Comparison of ENCODE assay signal across 9 mouse cellular contexts in genomic region chr6:136466956-136467750, GRCm38 (mm10). TPM values are rescaled to one million over a fixed set of nuclear protein-coding genes. Genes with fewer than 3 reads are reported as not detected.
DNase-seq lines count a peak whose midpoint lies in the region; ATAC-seq and TF ChIP-seq lines count a peak whose summit lies in the region.
"Had no signal": no experiment of that assay in that cellular context is flagged by ENCODE, and none has a peak within 500 bp of the region (broad histone marks: within the 10 kb centered on the region; RNA-seq: fewer than 3 reads in every experiment).

No protein-coding gene starts in this region.

- H3K4me1 ChIP-seq in CH12.LX (ENCODE audit: control insufficient read depth in 1 of 2, insufficient read depth in 2 of 2) = peaks cover 13 to 72% of the 10 kb centered on the region in 2 experiments
- H3K4me1 ChIP-seq in forebrain, embryonic 12.5 days = peaks cover 44% of the 10 kb centered on the region
- peaks cover 24% of the 10 kb centered on the region for H3K4me1 ChIP-seq in heart, postnatal 0 days (ENCODE audit: control insufficient read depth, insufficient read depth)
- peaks cover 36% of the 10 kb centered on the region for H3K4me1 ChIP-seq in lung, adult 2 months (ENCODE audit: control insufficient read depth, insufficient read depth, low read length)
- H3K4me1 ChIP-seq in neural tube, embryonic 15.5 days = peaks cover 39% of the 10 kb centered on the region
- H3K4me1 ChIP-seq in testis, adult 2 months (ENCODE audit: control insufficient read depth, insufficient read depth, low read length) = peaks cover 32% of the 10 kb centered on the region

- peak; percentile 72 for TF ChIP-seq RAD21 in CH12.LX (IDR thresholded peaks at IDR 0.05; ENCODE audit: low read depth, low read length)

- ATAC-seq in forebrain, embryonic 12.5 days (ENCODE audit: low FRiP score) = no peak
- ATAC-seq in heart, postnatal 0 days (ENCODE audit: insufficient read depth, low read depth) = no peak
- no peak for ATAC-seq in neural tube, embryonic 15.5 days (ENCODE audit: low FRiP score)

- H3K27ac ChIP-seq in CH12.LX (ENCODE audit: insufficient read depth, low read depth) = peak overlapping the region; percentile 83; the same call in 1 of the 2 replicates
- H3K27ac ChIP-seq in forebrain, embryonic 12.5 days = peak overlapping the region; percentile 99
- peak overlapping the region; percentile 96 for H3K27ac ChIP-seq in heart, postnatal 0 days (ENCODE audit: low read depth)
- H3K27ac ChIP-seq in neural tube, embryonic 15.5 days (replicated peaks) = peak overlapping the region; percentile 92
- peak overlapping the region; percentile 92 for H3K27ac ChIP-seq in testis, adult 2 months (ENCODE audit: control insufficient read depth, insufficient read depth, low read depth, low read length)

- H3K9me3 ChIP-seq in CH12.LX (replicated peaks; ENCODE audit: low read length) = peaks cover 11% of the 10 kb centered on the region
- H3K9me3 ChIP-seq in forebrain, embryonic 12.5 days = no peaks in the 10 kb centered on the region
- no peaks in the 10 kb centered on the region for H3K9me3 ChIP-seq in heart, postnatal 0 days (replicated peaks; ENCODE audit: control insufficient read depth, low read length)
- no peaks in the 10 kb centered on the region for H3K9me3 ChIP-seq in neural tube, embryonic 15.5 days (replicated peaks)

- dilution Hi-C loops in CH12.LX (cut with MboI; ENCODE audit: extremely low pct_ligation_motif_present, extremely low pct_unique_long_range_greater_than_20kb, low sequenced_read_pairs) = no loop called here

- 56% methylated on average over 14 of the region's 14 CpGs for WGBS in forebrain, embryonic 12.5 days
- WGBS in heart, postnatal 0 days = 53% methylated on average over 14 of the region's 14 CpGs
- 32% methylated on average over 14 of the region's 14 CpGs for WGBS in lung, adult 2 months
- WGBS in neural tube, embryonic 15.5 days = 61% methylated on average over 14 of the region's 14 CpGs

- H3K4me2 ChIP-seq in CH12.LX (ENCODE audit: insufficient read depth, low read depth, poor library complexity, severe bottlenecking) = no peak overlapping the region
- H3K4me2 ChIP-seq in forebrain, embryonic 12.5 days = no peak overlapping the region
- H3K4me2 ChIP-seq in heart, postnatal 0 days (ENCODE audit: low read depth, low read length) = no peak overlapping the region
- no peak overlapping the region for H3K4me2 ChIP-seq in neural tube, embryonic 15.5 days

- TF ChIP-seq CTCF in CH12.LX (conservative IDR thresholded peaks at IDR 0.05 in 1 of 2, IDR thresholded peaks at IDR 0.05 in 1 of 2; ENCODE audit: low read depth in 2 of 2, low read length in 2 of 2) = peak; percentile 61 to 79
- peak; percentile 81 for TF ChIP-seq CTCF in heart, postnatal 0 days (IDR thresholded peaks at IDR 0.05; ENCODE audit: low read depth)
- peak; percentile 85 for TF ChIP-seq CTCF in lung, adult 2 months (IDR thresholded peaks at IDR 0.05; ENCODE audit: insufficient read depth, low read length)
- TF ChIP-seq CTCF in testis, adult 2 months (IDR thresholded peaks at IDR 0.05; ENCODE audit: control insufficient read depth, insufficient read depth, insufficient replicate concordance, low read depth, low read length) = peak; percentile 89; the same call in 1 of the 2 replicates

- H3K27me3 ChIP-seq in CH12.LX (replicated peaks) = no peaks in the 10 kb centered on the region
- H3K27me3 ChIP-seq in forebrain, embryonic 12.5 days = no peaks in the 10 kb centered on the region
- H3K27me3 ChIP-seq in heart, postnatal 0 days (ENCODE audit: control insufficient read depth, insufficient read depth, low read length) = no peaks in the 10 kb centered on the region
- H3K27me3 ChIP-seq in neural tube, embryonic 15.5 days (replicated peaks) = no peaks in the 10 kb centered on the region
- no peaks in the 10 kb centered on the region for H3K27me3 ChIP-seq in testis, adult 2 months (ENCODE audit: control insufficient read depth, insufficient read depth, low read length)

- peak; percentile 86 for DNase-seq in CH12.LX (ENCODE audit: extremely low read depth)
- DNase-seq in c-Kit-negative CD71-positive TER-119-positive erythroid progenitor cells, embryonic 14.5 days (ENCODE audit: low read depth, low spot score) = peak; percentile 93
- DNase-seq in heart, postnatal 0 days (ENCODE audit: low spot score) = peak; percentile 83
- peak; percentile 76 to 89 for DNase-seq in layer of hippocampus, adult 18-20 months (ENCODE audit: low spot score in 2 of 2)
- peak; percentile 82 for DNase-seq in lung, adult 2 months

- no peak for TF ChIP-seq EP300 in CH12.LX (IDR thresholded peaks at IDR 0.05; ENCODE audit: low read length)
- TF ChIP-seq EP300 in heart, postnatal 0 days (IDR thresholded peaks at IDR 0.05; ENCODE audit: low read depth) = no peak

- H3K4me3 ChIP-seq in CH12.LX (replicated peaks in 1 of 3; ENCODE audit: low read depth in 2 of 3, low read length in 2 of 3, poor library complexity in 1 of 3) = no peak overlapping the region
- H3K4me3 ChIP-seq in forebrain, embryonic 12.5 days (replicated peaks) = no peak overlapping the region
- no peak overlapping the region for H3K4me3 ChIP-seq in heart, postnatal 0 days (ENCODE audit: low read depth, low read length)
- no peak overlapping the region for H3K4me3 ChIP-seq in lung, adult 2 months (replicated peaks; ENCODE audit: extremely low read depth, low read depth, low read length)
- no peak overlapping the region for H3K4me3 ChIP-seq in neural tube, embryonic 15.5 days (replicated peaks)
- no peak overlapping the region for H3K4me3 ChIP-seq in testis, adult 2 months (ENCODE audit: control insufficient read depth, low read depth, low read length)

- peaks cover 0 to 6% of the 10 kb centered on the region in 2 experiments for H3K36me3 ChIP-seq in CH12.LX (replicated peaks in 1 of 2; ENCODE audit: control insufficient read depth in 1 of 2, insufficient read depth in 1 of 2, low read length in 1 of 2)
- H3K36me3 ChIP-seq in forebrain, embryonic 12.5 days (replicated peaks) = no peaks in the 10 kb centered on the region
- H3K36me3 ChIP-seq in heart, postnatal 0 days (replicated peaks; ENCODE audit: control insufficient read depth, insufficient read depth, low read length) = no peaks in the 10 kb centered on the region
- H3K36me3 ChIP-seq in neural tube, embryonic 15.5 days = no peaks in the 10 kb centered on the region
- no peaks in the 10 kb centered on the region for H3K36me3 ChIP-seq in testis, adult 2 months (ENCODE audit: control insufficient read depth, insufficient read depth, low read length)

- no peaks in the 10 kb centered on the region for H3K79me2 ChIP-seq in CH12.LX (replicated peaks; ENCODE audit: control insufficient read depth, extremely low read depth, insufficient read depth, poor library complexity, severe bottlenecking)

- in situ Hi-C loops in CH12.LX (cut with MboI; ENCODE audit: low pct_ligation_motif_present, low pct_unique_long_range_greater_than_20kb, low sequenced_read_pairs) = loop anchor here (5.0 kb wide), 1 partner anchor 65 kb away; no protein-coding TSS in a partner anchor

- no peak for TF ChIP-seq POLR2A in CH12.LX (IDR thresholded peaks at IDR 0.05; ENCODE audit: low read depth, low read length)
- TF ChIP-seq POLR2A in lung, adult 2 months (IDR thresholded peaks at IDR 0.05; ENCODE audit: borderline replicate concordance, extremely low read depth, low read depth, low read length) = no peak; the same call in 1 of the 2 replicates
- no peak for TF ChIP-seq POLR2A in testis, adult 2 months (IDR thresholded peaks at IDR 0.05; ENCODE audit: control insufficient read depth, low read depth, low read length)

- no peak overlapping the region for H3K9ac ChIP-seq in CH12.LX (ENCODE audit: insufficient read depth, low read depth)
- no peak overlapping the region for H3K9ac ChIP-seq in forebrain, embryonic 12.5 days
- H3K9ac ChIP-seq in heart, postnatal 0 days (replicated peaks; ENCODE audit: low read depth, low read length) = no peak overlapping the region
- H3K9ac ChIP-seq in neural tube, embryonic 15.5 days (replicated peaks) = no peak overlapping the region

TF ChIP-seq in CH12.LX, 34 proteins besides CTCF, POLR2A, EP300 and RAD21 (continues in another document):
- peak; percentile 54; the same call in 1 of the 2 replicates for TF ChIP-seq ZNF384 (IDR thresholded peaks at IDR 0.05; ENCODE audit: low read depth, low read length)
- TF ChIP-seq ZC3H11A (IDR thresholded peaks at IDR 0.05; ENCODE audit: low read depth, low read length) = peak; percentile 18; the same call in 1 of the 2 replicates
- 0 out of 2 replicates have a peak, but pooled peaks have one; percentile 8 for TF ChIP-seq TCF12 (IDR thresholded peaks at IDR 0.05; ENCODE audit: low read depth, low read length)
- no peak for TF ChIP-seq MXI1 (IDR thresholded peaks at IDR 0.05; ENCODE audit: low read depth, low read length)
- TF ChIP-seq MAZ (IDR thresholded peaks at IDR 0.05; ENCODE audit: low read depth, low read length) = no peak
- no peak for TF ChIP-seq NELFE (IDR thresholded peaks at IDR 0.05; ENCODE audit: low read depth, low read length)
- TF ChIP-seq SMC3 (IDR thresholded peaks at IDR 0.05; ENCODE audit: low read depth, low read length) = peak; percentile 91
- 0 out of 2 replicates have a peak, but pooled peaks have one; percentile 17 for TF ChIP-seq ELF1 (IDR thresholded peaks at IDR 0.05; ENCODE audit: low read depth, low read length)

RNA-seq across cellular contexts. Expression of gene Atf7ip, which starts 38.8 kb away (rescaled TPM):
- total RNA-seq in CH12.LX (2012; rRNA removed) = 20.4 and 35.4 TPM in 2 replicates
- 4.2 and 4.4 TPM in 2 replicates for total RNA-seq in CH12.LX (2014; rRNA removed)
- 29.7 and 44.8 TPM in 2 replicates for polyA plus RNA-seq in CH12.LX (2012; ENCODE audit: insufficient read length, low read depth)
- 63.2 and 72.4 TPM in 2 replicates for polyA plus RNA-seq in forebrain, embryonic 12.5 days (2016; fragmentation: Nextera tagmentation; extraction: Ambion mirVana)
- total RNA-seq in heart, postnatal 0 days (2014; rRNA removed; ENCODE audit: low replicate concordance) = 43.3 and 54.5 TPM in 2 replicates
- 16.5 and 19.2 TPM in 2 replicates for polyA plus RNA-seq in heart, postnatal 0 days (2015; fragmentation: Nextera tagmentation; extraction: Ambion mirVana)
- total RNA-seq in layer of hippocampus, adult 18-20 months (2021) = 100 to 1,000 TPM; 103 to 122 TPM
- 24.8 and 28.3 TPM in 2 replicates for polyA plus RNA-seq in lung, adult 2 months (2012; rRNA removed)
- 33.5 and 36.0 TPM in 2 replicates for polyA plus RNA-seq in neural tube, embryonic 15.5 days (2015; fragmentation: Nextera tagmentation; extraction: Ambion mirVana)
- 15.9 and 16.8 TPM in 2 replicates for polyA plus RNA-seq in testis, adult 2 months (2012; rRNA removed)

RNA-seq across cellular contexts. Expression of gene E330021D16Rik, which starts 51.8 kb away (rescaled TPM):
- total RNA-seq in CH12.LX (2012; rRNA removed) = not detected in 2 replicates
- not detected in 2 replicates for total RNA-seq in CH12.LX (2014; rRNA removed)
- polyA plus RNA-seq in CH12.LX (2012; ENCODE audit: insufficient read length, low read depth) = not detected in 2 replicates
- polyA plus RNA-seq in forebrain, embryonic 12.5 days (2016; fragmentation: Nextera tagmentation; extraction: Ambion mirVana) = not detected in 2 replicates
- not detected in 2 replicates for total RNA-seq in heart, postnatal 0 days (2014; rRNA removed; ENCODE audit: low replicate concordance)
- polyA plus RNA-seq in heart, postnatal 0 days (2015; fragmentation: Nextera tagmentation; extraction: Ambion mirVana) = not detected in 2 replicates
- total RNA-seq in layer of hippocampus, adult 18-20 months (2021) = not detected
- 0.11 TPM in 1 of 2 replicates, not detected in the other for polyA plus RNA-seq in lung, adult 2 months (2012; rRNA removed)
- 0.13 TPM in 1 of 2 replicates, not detected in the other for polyA plus RNA-seq in neural tube, embryonic 15.5 days (2015; fragmentation: Nextera tagmentation; extraction: Ambion mirVana)
- 0.12 and 0.28 TPM in 2 replicates for polyA plus RNA-seq in testis, adult 2 months (2012; rRNA removed)
- polyA plus RNA-seq: gonadal fat pad, adult 2 months had no signal
